Mouse (Mus musculus): ENCODE results near the gene Slc24a1.

Slc24a1 gene

DNA sequence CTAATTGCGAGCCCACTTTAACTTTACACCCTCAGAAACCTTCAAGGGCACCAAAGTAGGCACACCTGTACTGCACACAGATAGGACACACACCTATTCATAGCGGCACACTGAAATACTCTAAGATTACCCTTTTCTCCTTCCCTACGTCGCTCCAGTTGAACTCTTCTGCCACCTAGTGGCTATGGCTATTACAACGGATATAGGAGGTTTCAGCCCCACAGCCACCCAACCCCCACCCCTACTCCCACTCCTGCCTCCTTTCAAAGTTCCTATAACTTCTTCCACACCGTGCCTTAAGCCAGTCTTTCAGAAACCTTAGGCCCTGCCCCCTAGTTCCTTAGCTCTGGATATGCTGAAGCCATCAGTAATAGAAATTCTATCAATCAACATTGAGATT, 14.9 kb downstream of the Slc24a1 start:
- peak; percentile 43 for DNase-seq

DNA sequence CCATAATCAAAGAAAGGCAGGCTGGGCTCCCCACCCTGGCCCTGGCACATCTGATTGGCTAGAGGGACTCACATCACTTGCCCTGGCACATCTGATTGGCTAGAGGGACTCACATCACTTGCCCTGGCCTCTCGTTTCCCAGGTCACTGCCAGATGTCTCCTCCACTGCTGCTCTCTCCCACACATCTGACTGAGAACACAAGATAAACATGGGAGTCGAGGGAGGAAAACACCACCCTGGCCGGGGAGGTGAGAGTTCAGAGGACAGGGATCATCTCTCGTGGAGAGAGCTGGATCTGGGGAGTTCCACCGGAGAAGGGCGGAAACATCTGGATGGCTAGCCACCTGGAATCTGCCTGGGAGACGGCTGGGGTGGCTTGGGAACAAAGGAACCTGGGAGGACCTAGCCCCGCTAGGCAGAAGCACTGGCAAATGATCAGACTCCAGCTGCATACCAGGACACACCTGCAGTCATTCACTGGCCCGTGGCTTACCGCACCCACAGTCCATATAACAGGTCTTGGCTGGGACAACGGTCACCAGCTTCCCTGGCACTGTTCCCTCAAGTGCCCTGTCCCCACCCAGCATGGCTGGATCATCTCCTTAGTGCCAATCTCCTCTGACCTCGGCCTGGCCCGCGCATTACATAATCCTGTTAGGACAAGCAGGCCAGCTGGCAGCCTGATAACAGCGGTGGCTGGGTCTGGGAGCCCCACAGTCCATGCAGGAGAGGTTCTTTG, 17.2 kb downstream of the Slc24a1 start:
- DNase-seq: peak; percentile 33

DNA sequence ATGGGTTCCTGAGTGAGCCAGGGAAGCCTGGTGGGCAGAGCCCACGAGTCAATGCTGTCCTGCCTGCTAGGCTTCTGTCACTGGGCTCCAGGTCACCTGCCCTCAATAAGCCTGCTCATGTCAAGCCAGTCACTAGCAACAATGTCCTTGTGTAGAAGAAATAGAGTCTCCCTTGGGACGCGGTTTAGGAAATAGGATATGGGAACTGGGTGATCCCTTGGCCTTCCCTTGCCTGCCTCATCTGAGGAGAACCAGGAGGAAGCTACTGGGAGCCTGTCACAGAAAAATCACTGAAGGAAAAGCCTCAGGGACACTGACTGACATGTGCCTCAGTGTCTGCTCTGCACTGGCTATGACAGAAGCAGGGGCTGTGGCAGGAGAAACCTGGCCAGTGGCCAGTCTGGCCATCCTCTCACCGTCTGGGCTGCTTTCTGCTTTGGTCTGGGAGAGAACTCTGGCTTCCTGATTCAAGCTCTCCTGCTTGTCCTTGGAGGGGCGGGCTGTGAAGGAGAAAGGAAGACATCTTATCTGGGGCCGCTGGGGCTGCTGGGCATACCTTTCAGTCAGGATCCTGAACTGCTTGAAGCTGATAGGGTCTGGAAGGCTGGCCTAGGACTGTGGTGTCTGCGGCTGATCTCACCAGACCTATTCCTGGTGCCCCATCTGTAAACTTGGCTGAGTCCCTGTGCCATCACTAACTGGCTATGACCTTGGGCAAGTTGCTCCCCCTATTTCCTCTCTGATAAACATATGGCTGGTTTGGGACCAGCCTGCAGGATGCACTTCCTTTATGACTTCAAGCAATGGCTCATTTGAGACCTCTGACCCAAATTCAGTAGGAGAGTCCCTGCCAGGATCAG, 19.4 kb downstream of the Slc24a1 start:
- DNase-seq: no peak

DNA sequence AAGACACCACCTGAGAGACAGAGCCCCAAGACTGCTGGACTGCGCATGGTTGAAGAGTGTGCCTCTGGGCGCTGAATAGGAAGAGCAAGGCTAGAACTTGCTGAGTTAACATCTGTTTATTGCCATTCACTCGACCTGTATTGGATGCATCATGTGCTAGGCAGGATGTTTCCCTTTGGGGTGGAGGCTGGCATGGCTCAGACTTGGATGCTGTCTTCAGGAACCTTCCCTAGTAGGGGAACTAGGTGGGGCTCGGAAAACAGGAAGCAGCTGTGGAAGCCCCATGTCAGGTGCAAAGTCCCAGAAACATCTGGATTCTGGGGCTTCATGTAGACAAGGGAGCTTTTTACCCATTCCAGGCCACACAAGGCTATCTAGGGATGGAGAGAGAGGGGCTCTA, 21.2 kb downstream of the Slc24a1 start:
- DNase-seq: no peak

DNA sequence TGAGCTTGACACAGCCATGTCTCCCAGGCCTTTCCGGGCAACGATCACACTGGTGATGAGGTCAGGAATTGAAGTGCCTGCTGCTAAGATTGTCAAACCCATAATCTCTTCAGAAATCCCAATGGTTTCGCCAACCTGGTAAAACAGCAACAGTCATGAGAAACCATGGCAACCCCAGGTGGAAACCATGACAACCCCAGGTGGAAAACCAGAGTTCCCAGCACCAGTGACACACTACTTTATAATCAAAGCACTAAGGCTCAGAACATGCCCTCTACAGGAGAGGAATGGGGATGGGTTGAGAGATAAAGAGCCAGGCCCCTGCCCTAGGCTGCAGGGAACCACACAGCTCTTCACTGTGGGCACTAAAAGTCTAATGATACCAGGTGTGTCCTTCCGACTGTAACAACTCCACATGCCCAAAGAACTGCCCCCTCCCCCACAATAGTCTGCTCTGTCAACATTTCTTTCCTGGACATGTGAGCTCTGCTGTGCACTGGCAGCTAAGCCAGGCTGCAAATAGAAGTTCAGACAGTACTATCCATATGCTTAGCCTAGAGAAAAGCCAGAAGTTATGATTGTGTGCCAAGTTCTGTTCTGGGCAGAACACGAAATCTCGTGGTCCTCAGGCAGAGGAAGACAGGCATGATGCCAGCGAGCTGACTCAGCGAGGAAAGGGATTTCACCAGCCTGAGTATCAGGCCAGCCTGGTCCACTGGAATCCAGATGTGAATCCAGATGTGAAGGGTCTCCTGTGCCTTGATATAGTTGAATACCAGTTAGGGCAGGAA, 25.0 kb downstream of the Slc24a1 start:
- DNase-seq: peak; percentile 64

DNA sequence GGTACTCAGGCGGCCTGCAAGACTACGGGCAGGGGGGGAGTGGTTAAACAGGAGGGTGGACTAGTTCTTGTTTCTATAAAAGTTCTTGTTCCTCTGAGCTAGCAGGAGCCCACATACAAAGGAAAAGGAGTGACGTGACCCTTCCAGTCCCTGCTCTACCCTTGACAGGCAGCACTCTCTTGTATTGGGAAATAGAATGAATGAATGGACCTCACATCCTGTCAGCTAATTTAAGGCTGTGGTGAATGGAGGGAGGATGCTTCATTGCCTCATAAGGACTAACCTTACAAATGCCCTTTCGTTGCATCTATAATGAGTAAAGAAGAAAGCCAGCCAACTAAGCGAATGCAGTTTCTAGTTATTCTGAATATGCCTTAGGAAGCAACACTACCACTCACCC, 25.6 kb downstream of the Slc24a1 start:
- DNase-seq: no peak

DNA sequence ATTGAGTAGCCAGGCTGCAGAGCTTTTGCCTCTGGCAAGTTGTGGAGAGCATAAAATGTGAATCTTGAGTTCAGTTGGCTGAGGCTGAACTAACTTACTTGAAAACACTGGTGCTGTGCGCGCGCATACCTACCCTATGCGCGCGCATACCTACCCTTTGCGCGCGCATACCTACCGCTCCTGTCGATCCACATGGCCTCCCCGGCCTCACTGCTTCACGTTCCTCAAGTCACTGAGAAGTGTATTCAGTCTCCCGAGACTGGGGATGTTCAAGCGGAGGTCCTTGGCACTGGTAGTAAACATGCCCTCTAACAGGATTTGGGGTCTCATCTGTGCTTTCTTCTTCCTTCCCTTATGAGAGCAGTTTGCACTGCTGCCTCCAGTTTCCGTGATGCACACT, 32.8 kb downstream of the Slc24a1 start:
- DNase-seq: no peak

DNA sequence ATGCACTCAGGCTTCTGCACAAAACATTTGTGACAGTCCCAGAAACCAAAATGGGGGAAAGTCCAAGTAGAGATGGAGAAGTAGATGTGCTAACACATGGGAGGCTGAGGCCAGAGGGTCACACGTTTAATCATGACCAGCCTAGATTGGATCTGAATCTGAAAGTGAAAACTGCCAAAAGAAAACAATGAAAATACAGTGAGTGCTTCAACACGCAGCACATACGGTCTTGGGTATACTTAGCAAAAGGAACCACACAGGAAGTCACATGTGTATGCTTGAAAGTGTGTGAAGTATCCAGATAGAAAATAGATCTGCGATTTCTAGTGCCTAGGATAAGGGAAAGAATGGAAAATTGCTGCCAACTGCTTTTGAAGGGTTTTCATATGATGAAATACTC, 36.8 kb downstream of the Slc24a1 start:
- no peak for DNase-seq

DNA sequence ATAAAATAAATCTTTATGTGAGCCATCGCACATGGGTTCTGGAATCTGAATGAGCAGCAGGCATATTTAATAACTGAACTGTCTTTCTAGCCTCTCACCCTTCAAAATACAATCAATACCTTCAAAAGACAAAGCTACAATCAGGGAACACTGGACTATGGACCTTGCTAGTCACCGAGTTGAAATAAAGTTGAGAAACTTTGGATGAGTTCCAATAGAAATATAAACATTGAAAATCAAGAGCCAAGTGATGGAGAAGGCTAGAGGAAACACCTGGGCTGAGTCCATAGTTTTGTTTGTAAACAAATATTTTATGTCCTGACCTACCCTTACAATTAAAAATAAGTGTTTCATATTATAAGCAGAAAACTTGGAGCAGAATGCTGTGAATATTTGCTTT, 37.4 kb downstream of the Slc24a1 start:
- DNase-seq: no peak

DNA sequence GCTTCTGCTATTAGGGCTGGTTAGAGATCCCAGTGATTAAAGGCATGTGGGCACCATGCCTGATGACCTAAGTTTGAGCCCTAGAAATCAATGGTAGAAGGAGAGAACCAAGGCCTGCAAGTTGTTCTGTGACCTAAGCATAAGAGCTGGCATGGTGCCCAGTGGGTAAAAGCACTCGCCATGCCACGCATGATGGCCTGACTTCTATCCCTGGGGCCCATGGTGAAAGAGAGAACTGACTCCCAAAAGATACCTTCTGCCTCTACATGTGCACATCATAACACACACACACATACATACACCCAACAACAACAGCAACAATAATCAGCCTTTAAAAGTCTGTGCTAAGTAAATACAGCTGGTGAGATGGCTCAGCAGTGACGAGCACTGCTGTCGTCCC, 38.0 kb downstream of the Slc24a1 start:
- no peak for DNase-seq

DNA sequence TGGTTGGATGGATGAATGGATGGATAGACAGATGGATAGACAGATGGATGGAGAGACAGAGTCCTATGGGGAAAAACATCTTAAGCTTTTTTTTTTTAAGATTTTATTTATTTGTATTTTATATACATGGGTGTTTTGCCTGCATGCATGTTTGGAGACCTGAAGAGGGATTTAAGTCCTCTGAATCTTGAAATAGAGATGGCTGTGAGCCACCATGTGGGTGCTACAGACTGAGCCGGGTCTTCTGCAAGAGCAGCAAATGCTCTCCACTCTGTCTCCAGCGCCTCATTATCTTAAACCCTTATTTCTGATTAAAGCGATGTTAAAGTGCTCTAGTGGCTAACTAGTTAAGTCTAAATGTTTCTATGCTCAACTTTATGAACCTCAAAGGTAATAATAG, 44.0 kb downstream of the Slc24a1 start:
- DNase-seq: no peak

DNA sequence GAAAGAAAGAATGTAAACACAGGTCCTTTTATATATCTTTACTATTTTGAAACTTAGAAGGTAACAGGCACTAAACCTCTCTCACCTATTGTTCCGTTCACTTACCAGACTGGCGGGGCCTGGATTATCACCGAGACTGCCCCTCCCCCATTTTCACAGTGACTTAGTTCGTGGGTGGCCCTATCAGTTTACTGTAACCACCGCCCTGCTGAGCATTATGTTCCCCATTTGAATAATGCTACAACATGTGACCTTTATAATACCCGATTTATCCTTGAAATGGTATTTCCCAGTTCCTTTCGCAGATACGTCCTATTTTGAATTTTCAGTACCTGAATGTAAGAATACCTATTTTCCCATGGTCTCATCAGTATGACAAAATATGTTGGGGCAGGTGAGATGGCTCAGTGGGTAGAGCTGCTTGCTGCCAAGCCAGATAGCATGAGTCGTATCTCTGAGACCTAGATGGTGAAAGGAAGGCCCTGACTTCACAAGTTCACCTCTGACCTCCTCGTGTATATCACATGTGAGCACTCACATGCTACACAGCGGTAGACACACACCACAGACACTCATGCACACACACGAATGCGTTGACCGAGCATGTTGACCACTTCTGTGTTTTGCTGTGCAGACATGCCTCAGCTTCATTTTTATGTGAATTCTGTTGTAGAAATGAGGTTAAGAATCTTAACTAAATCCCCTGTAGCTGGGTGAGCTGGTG, 46.3 kb downstream of the Slc24a1 start:
- DNase-seq: no peak

DNA sequence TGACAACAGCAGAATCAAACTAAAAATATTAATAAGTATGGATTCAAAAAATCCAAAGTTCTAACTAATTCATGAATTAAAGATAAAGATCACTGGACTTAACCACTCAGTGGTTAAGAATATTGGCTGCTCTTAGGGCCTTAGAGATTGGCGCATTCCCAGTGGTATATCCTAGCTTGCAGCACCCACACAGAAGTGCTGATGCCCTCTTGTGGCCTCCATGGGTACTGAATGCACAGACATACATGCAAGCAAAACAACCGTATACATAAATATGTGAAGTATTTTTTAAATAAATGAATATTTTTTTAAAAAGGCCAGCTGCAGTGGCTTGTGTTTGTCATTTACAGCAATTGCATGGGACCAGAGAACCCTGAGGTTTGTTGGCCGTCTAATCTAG, 48.0 kb downstream of the Slc24a1 start:
- peak; percentile 75 for DNase-seq

DNA sequence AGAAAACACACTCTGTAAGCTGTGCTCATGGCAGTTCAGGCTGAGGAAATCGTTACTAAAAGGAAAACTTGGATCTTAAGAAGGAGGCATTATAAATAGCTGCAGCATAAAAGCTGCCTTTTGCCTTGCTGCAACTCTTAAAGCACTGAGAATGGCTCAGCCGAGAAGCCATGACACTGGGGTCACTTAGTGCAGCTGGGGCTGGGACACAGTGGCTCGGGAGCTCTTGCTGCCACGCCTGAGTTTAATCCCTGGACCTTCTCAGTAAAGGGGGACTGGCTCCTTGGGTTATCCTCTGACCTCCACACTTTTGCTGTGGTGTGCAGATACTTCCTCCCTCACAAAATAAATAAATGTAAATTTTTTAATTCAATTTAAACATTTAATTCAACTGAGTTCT, 48.5 kb downstream of the Slc24a1 start:
- DNase-seq: no peak

DNA sequence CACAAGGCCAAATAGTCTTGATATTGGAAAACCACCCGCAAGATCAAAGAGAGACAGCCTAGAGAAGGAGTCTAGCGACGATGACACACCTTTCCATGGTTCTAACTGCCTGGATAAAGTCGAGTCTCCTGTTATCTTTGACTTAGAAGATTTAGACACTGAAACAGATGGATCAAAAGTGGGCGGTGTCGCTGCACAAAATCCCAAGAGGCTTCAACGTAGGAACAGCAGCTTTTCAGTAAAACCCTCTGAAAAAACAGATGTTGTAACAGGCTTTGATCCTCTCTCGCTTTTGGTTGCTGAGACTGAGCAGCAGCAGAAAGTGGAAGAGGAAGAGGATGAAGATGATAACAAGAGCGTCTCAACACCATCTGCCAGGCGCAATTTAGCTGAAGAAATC, 54.8 kb downstream of the Slc24a1 start:
- no peak for DNase-seq

DNA sequence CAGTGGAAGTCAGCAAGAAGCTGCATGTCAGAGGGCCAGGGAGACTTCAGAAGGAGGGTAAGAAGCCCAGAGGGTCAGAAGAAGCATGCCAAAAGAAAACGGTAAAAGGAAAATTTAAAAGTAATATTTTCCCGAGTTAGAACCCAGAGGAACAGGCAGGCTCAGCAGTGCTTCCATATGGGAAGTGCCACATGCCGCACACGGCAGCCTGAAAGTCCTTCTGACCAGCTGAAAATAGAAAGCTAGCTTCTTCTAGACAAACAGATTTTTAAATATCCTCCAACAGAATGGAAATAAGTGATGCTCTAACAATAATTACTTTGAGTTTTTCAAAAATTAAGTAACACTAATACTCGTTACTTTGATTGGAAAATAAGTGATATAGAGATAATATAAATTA, 65.4 kb downstream of the Slc24a1 start:
- no peak for DNase-seq

All from cerebellum, adult 8-10 months (tissue).